Comparison of ENCODE assay signal across 8 mouse cellular contexts in genomic region chr12:76694801-76695505, GRCm38 (mm10). TPM values are rescaled to one million over a fixed set of nuclear protein-coding genes. Genes with fewer than 3 reads are reported as not detected.
DNase-seq lines count a peak whose midpoint lies in the region; ATAC-seq lines count a peak whose summit lies in the region.

No protein-coding gene starts in this region.

- peak overlapping the region; percentile 65 for H3K4me2 ChIP-seq in embryonic facial prominence, embryonic 13.5 days
- H3K4me2 ChIP-seq in hindbrain, embryonic 14.5 days (replicated peaks) = peak overlapping the region; percentile 53
- peak overlapping the region; percentile 48 for H3K4me2 ChIP-seq in midbrain, embryonic 11.5 days
- H3K4me2 ChIP-seq in stomach, embryonic 15.5 days = peak overlapping the region; percentile 57

- H3K4me1 ChIP-seq in embryonic facial prominence, embryonic 13.5 days = peaks cover 6% of the 10 kb centered on the region
- H3K4me1 ChIP-seq in hindbrain, embryonic 14.5 days (replicated peaks; ENCODE audit: control insufficient read depth, insufficient read depth, low read length) = peaks cover 9% of the 10 kb centered on the region
- H3K4me1 ChIP-seq in midbrain, embryonic 11.5 days (ENCODE audit: control insufficient read depth, insufficient read depth, low read length) = 0 out of 2 replicates have a peak, but pooled peaks cover 2% of the 10 kb centered on the region
- H3K4me1 ChIP-seq in stomach, embryonic 15.5 days = no peaks in the 10 kb centered on the region

- no peaks in the 10 kb centered on the region; the same call in 1 of the 2 replicates for H3K27me3 ChIP-seq in embryonic facial prominence, embryonic 13.5 days
- H3K27me3 ChIP-seq in hindbrain, embryonic 14.5 days (ENCODE audit: control insufficient read depth, insufficient read depth, low read length) = no peaks in the 10 kb centered on the region
- no peaks in the 10 kb centered on the region for H3K27me3 ChIP-seq in midbrain, embryonic 11.5 days (ENCODE audit: control insufficient read depth, insufficient read depth, low read length)
- no peaks in the 10 kb centered on the region for H3K27me3 ChIP-seq in stomach, embryonic 15.5 days (replicated peaks)

- no peaks in the 10 kb centered on the region for H3K9me3 ChIP-seq in embryonic facial prominence, embryonic 13.5 days
- no peaks in the 10 kb centered on the region for H3K9me3 ChIP-seq in hindbrain, embryonic 14.5 days (ENCODE audit: control insufficient read depth, low read length)
- no peaks in the 10 kb centered on the region for H3K9me3 ChIP-seq in midbrain, embryonic 11.5 days (ENCODE audit: control insufficient read depth, low read length)
- H3K9me3 ChIP-seq in stomach, embryonic 15.5 days = no peaks in the 10 kb centered on the region

- peak overlapping the region; percentile 33 for H3K4me3 ChIP-seq in embryonic facial prominence, embryonic 13.5 days
- peak overlapping the region; percentile 19; the same call in 1 of the 2 replicates for H3K4me3 ChIP-seq in hindbrain, embryonic 14.5 days (replicated peaks; ENCODE audit: low read length)
- H3K4me3 ChIP-seq in midbrain, embryonic 11.5 days (ENCODE audit: low read depth, low read length) = peak overlapping the region; percentile 23
- H3K4me3 ChIP-seq in stomach, embryonic 15.5 days (replicated peaks) = peak overlapping the region; percentile 29

- intact Hi-C loops in left cerebral cortex, postnatal 25 days (cut with DNase I) = no loop called here

- peak overlapping the region; percentile 56; the same call in 1 of the 2 replicates for H3K9ac ChIP-seq in embryonic facial prominence, embryonic 13.5 days
- H3K9ac ChIP-seq in hindbrain, embryonic 14.5 days = peak overlapping the region; percentile 43
- H3K9ac ChIP-seq in midbrain, embryonic 11.5 days (ENCODE audit: low read length) = peak overlapping the region; percentile 15; the same call in 1 of the 2 replicates
- no peak overlapping the region for H3K9ac ChIP-seq in stomach, embryonic 15.5 days

- no peaks in the 10 kb centered on the region for H3K36me3 ChIP-seq in embryonic facial prominence, embryonic 13.5 days
- H3K36me3 ChIP-seq in hindbrain, embryonic 14.5 days (replicated peaks; ENCODE audit: control insufficient read depth, insufficient read depth) = no peaks in the 10 kb centered on the region
- no peaks in the 10 kb centered on the region for H3K36me3 ChIP-seq in midbrain, embryonic 11.5 days (ENCODE audit: control insufficient read depth, insufficient read depth, low read length)
- H3K36me3 ChIP-seq in stomach, embryonic 15.5 days = no peaks in the 10 kb centered on the region

- ATAC-seq in embryonic facial prominence, embryonic 13.5 days (ENCODE audit: insufficient number of reproducible peaks, insufficient read depth, low FRiP score, low TSS enrichment, low read depth) = no peak
- peak; percentile 59; the same call in 1 of the 2 replicates for ATAC-seq in hindbrain, embryonic 14.5 days (ENCODE audit: low FRiP score)
- no peak for ATAC-seq in midbrain, embryonic 11.5 days (ENCODE audit: low FRiP score)
- ATAC-seq in stomach, embryonic 15.5 days (ENCODE audit: insufficient read depth, low FRiP score, low read depth) = no peak

- DNase-seq in embryo, embryonic 10 days (ENCODE audit: low spot score) = peak; percentile 27
- DNase-seq in embryo, embryonic 9.5 days (ENCODE audit: extremely low spot score) = no peak
- peak; percentile 16 for DNase-seq in WW6 (ENCODE audit: low read depth, low spot score)
- peak; percentile 27 for DNase-seq in hindbrain, embryonic 14.5 days (ENCODE audit: low spot score)
- DNase-seq in left cerebral cortex, postnatal 25 days (ENCODE audit: low spot score in 2 of 2) = peak; percentile 46 to 84
- peak; percentile 89 for DNase-seq in midbrain, embryonic 11.5 days (ENCODE audit: low spot score, missing footprints)

- H3K27ac ChIP-seq in embryonic facial prominence, embryonic 13.5 days = no peak overlapping the region
- H3K27ac ChIP-seq in hindbrain, embryonic 14.5 days = peak overlapping the region; percentile 38; the same call in 1 of the 2 replicates
- no peak overlapping the region for H3K27ac ChIP-seq in midbrain, embryonic 11.5 days (ENCODE audit: low read depth, low read length)
- H3K27ac ChIP-seq in stomach, embryonic 15.5 days = no peak overlapping the region

- 6% methylated on average over 17 of the region's 17 CpGs for WGBS in embryonic facial prominence, embryonic 13.5 days
- WGBS in hindbrain, embryonic 14.5 days = 5% methylated on average over 17 of the region's 17 CpGs
- 7% methylated on average over 17 of the region's 17 CpGs for WGBS in midbrain, embryonic 11.5 days
- WGBS in stomach, embryonic 15.5 days = 6% methylated on average over 17 of the region's 17 CpGs

RNA-seq across cellular contexts. Expression of gene Sptb, which starts 15.4 kb away (rescaled TPM):
- 0.35 and 1.2 TPM in 2 replicates for polyA plus RNA-seq in embryonic facial prominence, embryonic 13.5 days (2015; fragmentation: Nextera tagmentation; extraction: Ambion mirVana)
- polyA plus RNA-seq in hindbrain, embryonic 14.5 days (2014; fragmentation: Nextera tagmentation; extraction: Ambion mirVana) = 11.3 and 11.5 TPM in 2 replicates
- 10 to 100 TPM; 75.3 to 82.1 TPM for total RNA-seq in left cerebral cortex, postnatal 25 days (2021)
- polyA plus RNA-seq in midbrain, embryonic 11.5 days (2014; fragmentation: Nextera tagmentation; extraction: Ambion mirVana) = 3.1 and 3.6 TPM in 2 replicates
- polyA plus RNA-seq in stomach, embryonic 15.5 days (2015; fragmentation: Nextera tagmentation; extraction: Ambion mirVana) = 2.8 and 5.0 TPM in 2 replicates
